Mouse (Mus musculus): ENCODE data around the gene Lce1j.

GRCm38 (mm10) chr3:92778799-92779198, 11.5 kb downstream of the Lce1j start, which contains the start of gene Lce1i:
- TF ChIP-seq CTCF (IDR thresholded peaks at IDR 0.05; ENCODE audit: low read depth, low read length) (no peak), POLR2AphosphoS5 (IDR thresholded peaks at IDR 0.05; ENCODE audit: insufficient replicate concordance, low read depth, low read length) (no peak), TAL1 (conservative IDR thresholded peaks at IDR 0.05; ENCODE audit: low read depth, low read length) (no peak), GATA1 (IDR thresholded peaks at IDR 0.05; ENCODE audit: borderline replicate concordance, low read length) (no peak)

Measured in G1E (cell line).